Comparison of ENCODE assay signal across 12 mouse cellular contexts in genomic region chr5:31566457-31566856, GRCm38 (mm10).
"Had no signal": no experiment of that assay in that cellular context is flagged by ENCODE, and none has a peak within 500 bp of the region (broad histone marks: within the 10 kb centered on the region; RNA-seq: fewer than 3 reads in every experiment).

No protein-coding gene starts in this region.

- H3K4me2 ChIP-seq: limb, embryonic 15.5 days; liver, embryonic 12.5 days; lung, embryonic 14.5 days; midbrain, embryonic 15.5 days had no signal

- DNase-seq: kidney, adult 8-10 months; kidney, postnatal 14 days; lung, embryonic 14.5 days; lung, postnatal 10 days; lung, postnatal 4 days; right cerebral cortex, adult 18-20 months; right cerebral cortex, postnatal 25 days; thymus, postnatal 36 days had no signal

- H3K27ac ChIP-seq: limb, embryonic 15.5 days; liver, embryonic 12.5 days; midbrain, embryonic 10.5 days; midbrain, embryonic 15.5 days had no signal

- H3K27me3 ChIP-seq: limb, embryonic 15.5 days; midbrain, embryonic 15.5 days had no signal

- H3K4me3 ChIP-seq: limb, embryonic 15.5 days; liver, embryonic 12.5 days; midbrain, embryonic 10.5 days; midbrain, embryonic 15.5 days had no signal

- H3K36me3 ChIP-seq: midbrain, embryonic 15.5 days had no signal

- ATAC-seq: liver, embryonic 12.5 days; midbrain, embryonic 15.5 days had no signal

- H3K9ac ChIP-seq: limb, embryonic 15.5 days; liver, embryonic 12.5 days; lung, embryonic 14.5 days; midbrain, embryonic 15.5 days had no signal

- H3K9me3 ChIP-seq: limb, embryonic 15.5 days; liver, embryonic 12.5 days; midbrain, embryonic 10.5 days; midbrain, embryonic 15.5 days had no signal
